Mouse (Mus musculus): Measurements from ENCODE around the gene Moap1. TPM values are rescaled to one million over a fixed set of nuclear protein-coding genes. Genes with fewer than 3 reads are reported as not detected.

Moap1 gene
- polyA plus RNA-seq, 1 experiment from 2014 or later: 21.1 TPM

GRCm38 (mm10) chr12:102730798-102731619, 12.5 kb downstream of the Moap1 start:
- no peaks in the 10 kb centered on the region for H3K27me3 ChIP-seq (ENCODE audit: control insufficient read depth, insufficient read depth, low read length)
- no peak overlapping the region for H3K9ac ChIP-seq (ENCODE audit: low read depth, low read length)
- H3K36me3 ChIP-seq (ENCODE audit: control insufficient read depth, insufficient read depth, low read length): no peaks in the 10 kb centered on the region
- no peaks in the 10 kb centered on the region for H3K9me3 ChIP-seq (replicated peaks; ENCODE audit: control insufficient read depth, low read length)
- 40% methylated on average over 16 of the region's 16 CpGs for WGBS (ENCODE audit: insufficient replicate concordance)
- peak overlapping the region; percentile 55 for H3K4me2 ChIP-seq
- H3K27ac ChIP-seq (ENCODE audit: low read depth, low read length): no peak overlapping the region
- H3K4me1 ChIP-seq (ENCODE audit: control insufficient read depth, insufficient read depth, low read length): peaks cover 13% of the 10 kb centered on the region
- ATAC-seq (replicated peaks; ENCODE audit: insufficient number of reproducible peaks, low FRiP score, low TSS enrichment): no peak
- no peak overlapping the region for H3K4me3 ChIP-seq (ENCODE audit: low read depth, low read length)

- WGBS (ENCODE audit: insufficient replicate concordance): 33% methylated on average over 26 of the region's 26 CpGs
- Histone ChIP-seq H3K36me3 (ENCODE audit: control insufficient read depth, insufficient read depth, low read length) (no peaks in the 10 kb centered on the region), H3K9me3 (replicated peaks; ENCODE audit: control insufficient read depth, low read length) (no peaks in the 10 kb centered on the region), H3K27me3 (ENCODE audit: control insufficient read depth, insufficient read depth, low read length) (no peaks in the 10 kb centered on the region), H3K4me3 (ENCODE audit: low read depth, low read length) (0 out of 2 replicates have a peak overlapping the region, but pooled peaks have one; percentile 15), H3K4me2 (peak overlapping the region; percentile 55), H3K9ac (ENCODE audit: low read depth, low read length) (0 out of 2 replicates have a peak overlapping the region, but pooled peaks have one; percentile 35), H3K4me1 (ENCODE audit: control insufficient read depth, insufficient read depth, low read length) (peaks cover 13% of the 10 kb centered on the region), H3K27ac (ENCODE audit: low read depth, low read length) (no peak overlapping the region)
- ATAC-seq (replicated peaks; ENCODE audit: insufficient number of reproducible peaks, low FRiP score, low TSS enrichment): peak; percentile 95
Observed at GRCm38 (mm10) chr12:102729855-102730797, 13.3 kb downstream of the Moap1 start.

- Histone ChIP-seq H3K4me1 (ENCODE audit: control insufficient read depth, insufficient read depth, low read length) (peaks cover 5% of the 10 kb centered on the region), H3K27me3 (ENCODE audit: control insufficient read depth, insufficient read depth, low read length) (no peaks in the 10 kb centered on the region), H3K27ac (ENCODE audit: low read depth, low read length) (no peak overlapping the region), H3K4me2 (no peak overlapping the region), H3K9ac (ENCODE audit: low read depth, low read length) (no peak overlapping the region), H3K9me3 (replicated peaks; ENCODE audit: control insufficient read depth, low read length) (no peaks in the 10 kb centered on the region), H3K4me3 (ENCODE audit: low read depth, low read length) (no peak overlapping the region), H3K36me3 (ENCODE audit: control insufficient read depth, insufficient read depth, low read length) (no peaks in the 10 kb centered on the region)
- 78% methylated on average over 7 of the region's 7 CpGs for WGBS (ENCODE audit: insufficient replicate concordance)
- no peak for ATAC-seq (replicated peaks; ENCODE audit: insufficient number of reproducible peaks, low FRiP score, low TSS enrichment)
Observed at GRCm38 (mm10) chr12:102725761-102726175, 17.7 kb downstream of the Moap1 start.

GRCm38 (mm10) chr12:102725146-102725545, 18.3 kb downstream of the Moap1 start:
- H3K9ac ChIP-seq (ENCODE audit: low read depth, low read length): no peak overlapping the region
- H3K4me1 ChIP-seq (ENCODE audit: control insufficient read depth, insufficient read depth, low read length): peaks cover 2% of the 10 kb centered on the region; the same call in 1 of the 2 replicates
- no peak overlapping the region for H3K4me2 ChIP-seq
- no peak overlapping the region for H3K27ac ChIP-seq (ENCODE audit: low read depth, low read length)
- H3K9me3 ChIP-seq (replicated peaks; ENCODE audit: control insufficient read depth, low read length): no peaks in the 10 kb centered on the region
- H3K27me3 ChIP-seq (ENCODE audit: control insufficient read depth, insufficient read depth, low read length): no peaks in the 10 kb centered on the region
- no peak for ATAC-seq (replicated peaks; ENCODE audit: insufficient number of reproducible peaks, low FRiP score, low TSS enrichment)
- H3K36me3 ChIP-seq (ENCODE audit: control insufficient read depth, insufficient read depth, low read length): no peaks in the 10 kb centered on the region
- WGBS (ENCODE audit: insufficient replicate concordance): 90% methylated on average over 6 of the region's 6 CpGs
- no peak overlapping the region for H3K4me3 ChIP-seq (ENCODE audit: low read depth, low read length)

GRCm38 (mm10) chr12:102723861-102724260, 19.6 kb downstream of the Moap1 start:
- Histone ChIP-seq H3K4me2 (no peak overlapping the region), H3K36me3 (ENCODE audit: control insufficient read depth, insufficient read depth, low read length) (no peaks in the 10 kb centered on the region), H3K4me3 (ENCODE audit: low read depth, low read length) (no peak overlapping the region), H3K27me3 (ENCODE audit: control insufficient read depth, insufficient read depth, low read length) (no peaks in the 10 kb centered on the region), H3K27ac (ENCODE audit: low read depth, low read length) (no peak overlapping the region), H3K4me1 (ENCODE audit: control insufficient read depth, insufficient read depth, low read length) (no peaks in the 10 kb centered on the region), H3K9me3 (replicated peaks; ENCODE audit: control insufficient read depth, low read length) (no peaks in the 10 kb centered on the region), H3K9ac (ENCODE audit: low read depth, low read length) (no peak overlapping the region)
- ATAC-seq (replicated peaks; ENCODE audit: insufficient number of reproducible peaks, low FRiP score, low TSS enrichment): no peak
- WGBS (ENCODE audit: insufficient replicate concordance): 49% methylated on average over 6 of the region's 6 CpGs

GRCm38 (mm10) chr12:102722966-102723365, 20.5 kb downstream of the Moap1 start:
- Histone ChIP-seq H3K36me3 (ENCODE audit: control insufficient read depth, insufficient read depth, low read length) (no peaks in the 10 kb centered on the region), H3K4me3 (ENCODE audit: low read depth, low read length) (no peak overlapping the region), H3K4me2 (no peak overlapping the region), H3K4me1 (ENCODE audit: control insufficient read depth, insufficient read depth, low read length) (no peaks in the 10 kb centered on the region), H3K9me3 (replicated peaks; ENCODE audit: control insufficient read depth, low read length) (no peaks in the 10 kb centered on the region), H3K9ac (ENCODE audit: low read depth, low read length) (no peak overlapping the region), H3K27me3 (ENCODE audit: control insufficient read depth, insufficient read depth, low read length) (no peaks in the 10 kb centered on the region), H3K27ac (ENCODE audit: low read depth, low read length) (no peak overlapping the region)
- no peak for ATAC-seq (replicated peaks; ENCODE audit: insufficient number of reproducible peaks, low FRiP score, low TSS enrichment)
- WGBS (ENCODE audit: insufficient replicate concordance): 74% methylated on average over 8 of the region's 8 CpGs

GRCm38 (mm10) chr12:102722451-102722850, 21.0 kb downstream of the Moap1 start:
- ATAC-seq (replicated peaks; ENCODE audit: insufficient number of reproducible peaks, low FRiP score, low TSS enrichment): no peak

GRCm38 (mm10) chr12:102719552-102720315, 23.7 kb downstream of the Moap1 start:
- no peaks in the 10 kb centered on the region for H3K27me3 ChIP-seq (ENCODE audit: control insufficient read depth, insufficient read depth, low read length)
- H3K36me3 ChIP-seq (ENCODE audit: control insufficient read depth, insufficient read depth, low read length): no peaks in the 10 kb centered on the region
- H3K27ac ChIP-seq (ENCODE audit: low read depth, low read length): no peak overlapping the region
- no peak for ATAC-seq (replicated peaks; ENCODE audit: insufficient number of reproducible peaks, low FRiP score, low TSS enrichment)
- 29% methylated on average over 13 of the region's 13 CpGs for WGBS (ENCODE audit: insufficient replicate concordance)
- no peak overlapping the region for H3K9ac ChIP-seq (ENCODE audit: low read depth, low read length)
- H3K4me3 ChIP-seq (ENCODE audit: low read depth, low read length): no peak overlapping the region
- H3K4me1 ChIP-seq (ENCODE audit: control insufficient read depth, insufficient read depth, low read length): no peaks in the 10 kb centered on the region
- H3K9me3 ChIP-seq (replicated peaks; ENCODE audit: control insufficient read depth, low read length): no peaks in the 10 kb centered on the region
- H3K4me2 ChIP-seq: no peak overlapping the region

More at GRCm38 (mm10) chr12:102722451-102722850, 21.0 kb downstream of the Moap1 start:
- H3K4me3 ChIP-seq (ENCODE audit: low read depth, low read length): no peak overlapping the region
- no peak overlapping the region for H3K4me2 ChIP-seq
- no peaks in the 10 kb centered on the region for H3K9me3 ChIP-seq (replicated peaks; ENCODE audit: control insufficient read depth, low read length)
- H3K27ac ChIP-seq (ENCODE audit: low read depth, low read length): no peak overlapping the region
- H3K9ac ChIP-seq (ENCODE audit: low read depth, low read length): no peak overlapping the region
- H3K4me1 ChIP-seq (ENCODE audit: control insufficient read depth, insufficient read depth, low read length): no peaks in the 10 kb centered on the region
- no peaks in the 10 kb centered on the region for H3K36me3 ChIP-seq (ENCODE audit: control insufficient read depth, insufficient read depth, low read length)
- H3K27me3 ChIP-seq (ENCODE audit: control insufficient read depth, insufficient read depth, low read length): no peaks in the 10 kb centered on the region
- 63% methylated on average over 11 of the region's 11 CpGs for WGBS (ENCODE audit: insufficient replicate concordance)
